Mouse (Mus musculus): ENCODE measurements around the gene Lsm3.
"Not testable (repeated sequence)": the region's sequence is repeated elsewhere in the genome, so short reads cannot be mapped to it uniquely, and the experiment has no call there.

Gene Lsm3

GRCm38 (mm10) chr6:91515545-91516449 is at the start of gene Lsm3, which contains the start of gene Xpc:
TSS of gene Lsm3 (plus strand) at chr6:91515928.
TSS of gene Xpc (minus strand) at chr6:91515888.
- DNase-seq, result peak; percentile 98

- DNase-seq, result no peak
Observed at GRCm38 (mm10) chr6:91467106-91467505, 48.6 kb upstream of the Lsm3 start.

- DNase-seq, result no peak
Observed at GRCm38 (mm10) chr6:91470712-91471111, 45.0 kb upstream of the Lsm3 start.

DNA sequence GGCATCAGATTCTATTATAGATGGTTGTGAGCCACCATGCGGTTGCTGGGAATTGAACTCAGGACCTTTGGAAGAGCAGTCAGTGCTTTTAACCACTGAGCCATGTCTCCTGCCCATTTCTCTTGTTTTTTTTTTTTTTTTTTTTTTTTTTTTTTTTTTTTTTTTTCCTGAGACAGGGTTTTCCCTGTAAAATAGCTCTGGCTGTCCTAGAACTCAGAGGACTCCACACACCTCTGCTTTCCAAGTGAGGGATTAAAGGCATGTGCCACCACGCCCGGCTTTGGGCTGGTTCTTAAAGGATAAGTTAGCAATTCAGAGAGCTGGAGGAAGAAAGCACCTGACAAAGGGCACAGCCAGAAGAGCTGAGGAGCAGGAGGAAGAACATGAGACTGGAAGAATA is 44.3 kb upstream of the Lsm3 start:
- not testable (repeated sequence) for DNase-seq

GRCm38 (mm10) chr6:91472319-91472718 is 43.4 kb upstream of the Lsm3 start:
- DNase-seq, result peak; percentile 20

GRCm38 (mm10) chr6:91472868-91473804 is 42.6 kb upstream of the Lsm3 start, which contains the start of the genes Chchd4 and Tmem43:
TSS of gene Chchd4 (minus strand) at chr6:91473546.
TSS of gene Tmem43 (plus strand) at chr6:91473703.
- DNase-seq, result peak; percentile 98

- DNase-seq, result no peak
Observed at GRCm38 (mm10) chr6:91473805-91474440, 41.8 kb upstream of the Lsm3 start.

DNA sequence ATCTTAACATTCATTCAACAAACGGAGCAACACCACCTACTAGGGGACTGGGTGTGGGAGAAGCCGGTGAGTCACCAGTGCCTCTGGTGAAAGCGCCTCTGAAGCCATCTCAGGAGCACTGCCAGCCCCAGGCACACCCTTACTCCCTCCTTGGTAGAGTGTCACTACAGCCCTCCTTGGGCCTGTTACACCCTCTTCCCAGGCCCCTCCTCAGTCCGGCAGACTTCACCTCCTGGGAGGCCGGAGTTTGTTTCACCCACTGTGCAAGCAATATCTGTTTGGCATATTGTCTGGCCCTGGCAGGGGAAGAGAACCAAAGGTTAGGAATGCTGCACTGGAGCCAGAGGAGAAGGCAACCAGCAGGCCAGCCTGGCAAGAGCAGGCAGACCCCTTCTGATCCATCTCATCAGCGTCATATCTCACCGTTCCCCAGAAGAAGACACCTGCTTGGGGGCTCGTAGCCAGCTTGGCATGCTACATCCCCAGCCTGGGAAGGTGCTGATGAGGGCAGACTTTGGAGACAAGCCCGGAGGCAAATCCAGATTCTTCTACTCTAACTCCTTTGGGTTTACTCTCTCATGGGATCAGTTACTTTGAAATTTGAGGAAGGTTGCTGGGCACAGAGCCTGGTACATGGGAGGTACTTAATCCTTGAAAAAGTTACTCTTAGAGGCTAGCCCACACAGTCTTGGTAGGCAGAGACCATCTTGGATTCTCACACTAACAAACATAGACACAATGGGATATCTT is 41.1 kb upstream of the Lsm3 start:
- DNase-seq, result no peak

DNA sequence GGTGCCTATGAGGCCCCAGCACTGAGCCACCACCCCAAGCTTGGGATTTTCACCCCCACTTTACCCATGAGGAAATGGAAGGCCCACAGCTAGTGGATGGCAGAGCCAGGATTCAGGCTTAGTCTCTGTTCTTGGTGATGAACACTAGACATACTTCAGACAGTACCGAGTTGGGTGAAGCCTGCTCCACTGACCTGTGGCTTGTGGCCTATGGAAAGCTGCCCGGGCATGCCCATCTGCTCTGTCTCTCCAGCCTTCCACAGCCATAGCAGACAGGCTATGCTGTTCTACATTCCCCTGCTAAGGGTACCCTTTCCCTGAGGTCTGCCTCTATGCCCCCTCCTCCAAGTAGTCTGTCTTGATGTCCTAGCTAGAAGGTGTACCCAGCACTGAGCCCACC is 39.2 kb upstream of the Lsm3 start:
- DNase-seq, result no peak

DNA sequence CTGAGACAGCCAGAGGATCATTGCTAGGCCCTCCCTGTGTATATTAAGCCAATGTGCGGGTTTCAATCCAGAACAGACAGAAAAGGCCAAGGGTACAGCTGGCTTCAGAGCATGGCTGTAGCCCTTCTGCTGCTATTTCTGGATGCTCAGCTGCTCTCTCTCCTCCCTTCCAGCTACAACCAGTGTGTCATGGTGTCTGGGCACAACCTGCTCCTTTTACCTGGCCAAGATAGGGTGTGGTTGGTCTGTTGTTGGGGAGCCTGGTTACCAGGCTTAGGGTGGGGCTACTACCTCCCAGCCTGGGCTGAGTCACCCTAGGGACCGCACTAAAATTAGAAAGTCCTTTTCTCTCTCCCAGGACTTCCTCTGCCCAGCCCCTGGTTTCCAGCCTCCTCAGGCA is 32.4 kb upstream of the Lsm3 start:
- no peak for DNase-seq

GRCm38 (mm10) chr6:91486736-91487453 is 28.8 kb upstream of the Lsm3 start:
- no peak for DNase-seq

GRCm38 (mm10) chr6:91488496-91489212 is 27.1 kb upstream of the Lsm3 start:
- peak; percentile 23 for DNase-seq

GRCm38 (mm10) chr6:91489872-91490271 is 25.9 kb upstream of the Lsm3 start:
- no peak for DNase-seq

DNA sequence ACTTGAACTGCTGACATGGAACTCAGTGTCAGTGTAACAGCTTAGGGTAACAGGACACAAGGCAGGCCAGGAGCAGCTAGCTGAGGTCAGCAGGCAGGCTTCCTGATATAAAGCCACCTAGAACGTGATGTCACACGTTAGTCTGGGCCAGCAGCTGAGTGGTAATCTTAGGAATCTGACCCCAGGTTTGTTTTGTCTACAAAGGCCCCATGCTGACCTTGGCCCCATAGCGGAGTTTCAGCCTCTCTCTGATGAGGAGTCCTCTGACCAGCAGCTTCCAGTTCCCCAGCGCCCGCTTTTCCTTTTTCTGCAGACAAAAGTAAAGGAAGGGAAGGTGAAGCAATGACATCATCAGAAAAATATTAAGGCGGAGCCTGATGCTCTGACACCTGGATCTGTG is 24.7 kb upstream of the Lsm3 start:
- no peak for DNase-seq

- DNase-seq, result no peak
Observed at GRCm38 (mm10) chr6:91493053-91493452, 22.7 kb upstream of the Lsm3 start.

DNA sequence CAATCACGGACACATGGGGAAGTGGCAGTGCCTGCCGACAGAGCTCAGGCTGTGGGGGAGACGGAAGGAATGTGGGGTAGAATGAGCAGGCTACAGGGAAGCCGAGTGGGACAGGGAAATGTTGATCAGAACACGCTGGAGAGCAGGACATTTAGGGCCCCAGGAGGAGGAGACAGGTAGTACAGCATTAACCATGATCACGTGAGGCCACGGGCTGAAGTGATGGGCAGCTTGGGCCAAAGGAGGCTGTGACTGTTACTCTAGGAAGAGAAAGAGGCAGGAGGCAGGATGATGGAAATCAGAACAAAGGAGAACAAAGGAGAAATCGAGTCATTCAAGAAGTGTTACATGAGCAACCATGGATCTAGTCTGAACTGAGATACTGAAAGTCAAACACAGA is 21.2 kb upstream of the Lsm3 start:
- DNase-seq, result no peak

DNA sequence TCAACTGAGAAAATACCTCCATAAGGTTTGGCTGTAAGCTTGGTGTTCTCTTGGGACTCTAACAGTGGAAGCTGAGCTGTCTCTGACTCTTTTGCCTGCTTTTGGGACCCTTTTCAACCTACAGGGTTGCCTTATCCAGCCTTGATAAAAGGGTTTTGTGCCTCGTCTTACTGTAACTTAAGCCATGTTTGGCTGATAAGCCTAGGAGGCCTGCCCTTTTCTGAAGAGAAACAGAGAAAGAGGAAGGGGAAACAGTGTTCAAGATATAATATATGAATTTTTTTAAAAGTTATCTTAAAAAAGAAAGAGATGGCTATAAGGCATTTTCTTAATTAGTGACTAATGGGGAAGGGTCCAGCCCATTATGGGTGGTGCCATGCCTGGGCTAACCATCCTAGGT is 12.4 kb upstream of the Lsm3 start:
- no peak for DNase-seq

DNA sequence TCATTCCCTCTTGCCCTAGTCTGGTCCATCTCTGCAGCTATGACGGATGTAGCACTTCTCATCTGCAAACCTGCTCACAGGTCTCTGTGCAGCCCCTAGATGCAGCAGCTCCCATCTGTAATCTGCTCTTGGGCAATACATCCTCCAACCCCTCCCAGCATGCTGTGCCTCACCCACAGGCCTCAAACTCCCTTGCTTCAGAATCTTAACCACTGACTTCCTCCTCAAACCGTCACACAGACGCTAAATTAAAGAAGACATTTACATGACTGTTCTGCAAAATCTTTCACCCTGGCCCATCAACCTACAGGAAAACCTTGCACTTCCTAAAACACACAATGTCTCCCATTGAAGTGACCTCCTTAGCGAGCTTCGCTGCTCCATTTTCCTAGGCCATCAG is 9.7 kb upstream of the Lsm3 start:
- no peak for DNase-seq

DNA sequence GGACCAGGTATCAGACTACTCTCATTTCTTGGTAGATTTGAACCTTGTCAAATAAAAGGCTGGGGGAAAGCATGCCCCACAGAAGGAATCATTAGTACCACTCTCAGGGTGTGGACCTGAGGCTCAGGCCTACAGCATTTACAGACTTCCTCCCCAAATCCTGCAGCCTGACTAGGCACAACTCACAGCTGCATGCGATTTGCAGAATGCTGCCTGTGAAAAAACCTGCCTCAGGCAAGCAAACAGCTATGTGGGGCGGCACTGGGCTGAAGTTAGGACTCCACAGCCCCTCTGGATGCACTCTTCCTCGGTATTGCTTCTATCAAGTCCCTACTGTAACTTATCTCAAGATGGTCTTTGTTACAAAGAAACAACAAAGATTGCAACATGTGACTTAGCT is 7.7 kb upstream of the Lsm3 start:
- DNase-seq, result no peak

GRCm38 (mm10) chr6:91509326-91509725 is 6.4 kb upstream of the Lsm3 start:
- DNase-seq, result peak; percentile 68

- no peak for DNase-seq
Observed at GRCm38 (mm10) chr6:91510211-91510610, 5.5 kb upstream of the Lsm3 start.
